Mouse (Mus musculus) midbrain, embryonic 11.5 days (tissue): ENCODE measurements at regions not wholly inside any gene's neighbourhood (a gene's known extent, or its start where the extent isn't known, plus 50 kb on each side); places are given as distances from the start of the nearest gene placed in this dataset.

Source experiments
- ATAC-seq: fragments of 200-750 bp; cut with Nextera tagmentation; 2 replicates; pipeline ENCODE4 v1.8.0; 2017; ENCODE audit warnings: moderate TSS enrichment, moderate library complexity; ENCODE audit not compliant: low FRiP score
- DNase-seq: peaks from one replicate; pipeline ENCODE4 v3.0.0; 2015; ENCODE audit warnings: low spot score; ENCODE audit errors: missing footprints
- H3K27ac ChIP-seq: fragments of 300-500 bp; sonication (generic); 2 replicates; pipeline ENCODE4 v1.5.1; 2014; ENCODE audit warnings: low read depth, low read length
- H3K27me3 ChIP-seq: fragments of 300-500 bp; sonication (generic); 2 replicates; pipeline ENCODE4 v1.6.1; 2014; ENCODE audit warnings: mild to moderate bottlenecking, low read length, moderate library complexity, mixed read lengths; ENCODE audit not compliant: control insufficient read depth, insufficient read depth
- H3K36me3 ChIP-seq: fragments of 300-500 bp; sonication (generic); 2 replicates; pipeline ENCODE4 v1.6.1; 2014; ENCODE audit warnings: mild to moderate bottlenecking, low read length, moderate library complexity, mixed read lengths; ENCODE audit not compliant: control insufficient read depth, insufficient read depth
- H3K4me1 ChIP-seq: fragments of 300-500 bp; sonication (generic); 2 replicates; pipeline ENCODE4 v1.6.1; 2014; ENCODE audit warnings: low read length; ENCODE audit not compliant: control insufficient read depth, insufficient read depth
- H3K4me2 ChIP-seq: fragments of 300-500 bp; sonication (generic); 2 replicates; pipeline ENCODE4 v1.6.1; 2014; ENCODE audit warnings: mild to moderate bottlenecking, moderate library complexity
- H3K4me3 ChIP-seq: fragments of 300-500 bp; sonication (generic); 2 replicates; pipeline ENCODE4 v1.5.1; 2014; ENCODE audit warnings: low read depth, low read length
- H3K9ac ChIP-seq: fragments of 300-500 bp; sonication (generic); 2 replicates; pipeline ENCODE4 v1.6.1; 2014; ENCODE audit warnings: low read length
- H3K9me3 ChIP-seq: fragments of 300-500 bp; sonication (generic); 2 replicates; pipeline ENCODE4 v1.6.1; 2016; ENCODE audit warnings: low read length; ENCODE audit not compliant: control insufficient read depth
- WGBS: fragments of 180-500 bp; shearing (Covaris S2); extraction: QIAGEN DNeasy Blood & Tissue Kit; methylation state at CpG from one replicate; pipeline ENCODE4 v1.1.7; 2014; 5-methylcytosine and 5-hydroxymethylcytosine counted together

GRCm38 (mm10) chr2:95674347-95674746, 643.6 kb upstream of the Lrrc4c start:
- no peak overlapping the region for H3K9ac ChIP-seq
- H3K27ac ChIP-seq: no peak overlapping the region
- DNase-seq (peak; percentile 86), ATAC-seq (peak; percentile 35; the same call in 1 of the 2 replicates)
- H3K4me2 ChIP-seq: no peak overlapping the region
- H3K4me1 ChIP-seq: no peaks in the 10 kb centered on the region
- H3K9me3 ChIP-seq: no peaks in the 10 kb centered on the region
- no peaks in the 10 kb centered on the region for H3K36me3 ChIP-seq
- no peaks in the 10 kb centered on the region for H3K27me3 ChIP-seq
- 82% methylated on average over 6 of the region's 6 CpGs for WGBS
- H3K4me3 ChIP-seq: no peak overlapping the region

GRCm38 (mm10) chr2:95715355-95715754, 602.6 kb upstream of the Lrrc4c start:
- Histone ChIP-seq H3K9ac (no peak overlapping the region), H3K27me3 (no peaks in the 10 kb centered on the region), H3K27ac (no peak overlapping the region), H3K36me3 (no peaks in the 10 kb centered on the region), H3K4me3 (no peak overlapping the region), H3K9me3 (no peaks in the 10 kb centered on the region), H3K4me1 (no peaks in the 10 kb centered on the region), H3K4me2 (no peak overlapping the region)
- ATAC-seq (no peak), DNase-seq (no peak)
- WGBS: 83% methylated on average over 2 of the region's 2 CpGs
